28 mouse cellular contexts compared by ENCODE assay signal in the genomic region with DNA sequence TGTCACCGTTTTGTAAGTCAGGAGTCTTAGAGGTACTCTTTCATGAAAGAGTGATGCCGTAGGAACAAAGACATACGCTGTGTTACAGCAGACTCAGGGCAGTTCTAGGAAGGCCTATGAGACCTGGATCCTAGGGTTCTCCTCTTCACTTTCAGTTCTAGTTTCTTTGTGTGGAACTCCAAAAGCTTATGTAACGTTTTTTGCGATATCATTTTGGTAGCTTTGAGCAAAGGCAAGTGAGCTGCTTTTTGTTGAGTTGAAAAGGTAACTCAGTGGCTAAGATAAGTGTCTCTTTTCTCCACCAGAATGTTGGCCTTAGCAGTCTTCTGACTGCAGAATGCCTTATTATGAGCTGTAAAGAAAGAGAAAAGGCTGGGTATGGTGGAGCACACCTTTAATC. TPM values are rescaled to one million over a fixed set of nuclear protein-coding genes. Genes with fewer than 3 reads are reported as not detected.
A peak's percentile ranks its signal among the peaks of the same experiment; 100 is the strongest.
DNase-seq lines count a peak whose midpoint lies in the region; ATAC-seq and TF ChIP-seq lines count a peak whose summit lies in the region.
"Had no signal": no experiment of that assay in that cellular context is flagged by ENCODE, and none has a peak within 500 bp of the region (broad histone marks: within the 10 kb centered on the region; RNA-seq: fewer than 3 reads in every experiment).

No protein-coding gene starts in this region.

- H3K4me3 ChIP-seq in heart, embryonic 11.5 days (ENCODE audit: low read depth, low read length) = no peak overlapping the region
- H3K4me3 ChIP-seq in layer of hippocampus, adult 2 months = no peak overlapping the region
- H3K4me3 ChIP-seq in embryonic fibroblast, embryonic 13.5 days (ENCODE audit: insufficient read depth, low read length) = 0 out of 2 replicates have a peak overlapping the region, but pooled peaks have one; percentile 2
- H3K4me3 ChIP-seq: embryonic facial prominence, embryonic 10.5 days; embryonic facial prominence, embryonic 15.5 days; forebrain, embryonic 15.5 days; left cerebral cortex, adult 2 months; limb, embryonic 12.5 days had no signal

- peaks cover 11% of the 10 kb centered on the region; the same call in 1 of the 2 replicates for H3K4me1 ChIP-seq in heart, embryonic 11.5 days (ENCODE audit: control insufficient read depth, insufficient read depth, low read length)
- H3K4me1 ChIP-seq in embryonic fibroblast, embryonic 13.5 days (ENCODE audit: control insufficient read depth, insufficient read depth, low read length) = peaks cover 5% of the 10 kb centered on the region

- H3K9ac ChIP-seq in heart, embryonic 11.5 days (ENCODE audit: low read depth, low read length) = 0 out of 2 replicates have a peak overlapping the region, but pooled peaks have one; percentile 23
- H3K9ac ChIP-seq: embryonic facial prominence, embryonic 15.5 days; forebrain, embryonic 15.5 days; limb, embryonic 12.5 days; liver, postnatal 0 days had no signal

- no peak for ATAC-seq in heart, embryonic 11.5 days (replicated peaks; ENCODE audit: insufficient number of reproducible peaks, low FRiP score, low TSS enrichment)
- ATAC-seq: activated CD4-positive, CD25-positive, alpha-beta regulatory T cell, adult 4 months; forebrain, embryonic 15.5 days; hindbrain, embryonic 16.5 days; intestine, embryonic 16.5 days; liver, postnatal 0 days had no signal

- H3K36me3 ChIP-seq in heart, embryonic 11.5 days (ENCODE audit: control insufficient read depth, insufficient read depth, low read length) = no peaks in the 10 kb centered on the region
- H3K36me3 ChIP-seq: forebrain, embryonic 15.5 days had no signal

- H3K27ac ChIP-seq in heart, embryonic 11.5 days (ENCODE audit: low read depth, low read length) = no peak overlapping the region
- peak overlapping the region; percentile 23; the same call in 1 of the 2 replicates for H3K27ac ChIP-seq in layer of hippocampus, adult 2 months
- no peak overlapping the region for H3K27ac ChIP-seq in embryonic fibroblast, embryonic 13.5 days (ENCODE audit: insufficient read depth, low read length)
- H3K27ac ChIP-seq: embryonic facial prominence, embryonic 10.5 days; embryonic facial prominence, embryonic 15.5 days; forebrain, embryonic 15.5 days; left cerebral cortex, adult 2 months; limb, embryonic 12.5 days; stomach, postnatal 0 days had no signal

- no peak for TF ChIP-seq CTCF in layer of hippocampus, adult 2 months (conservative IDR thresholded peaks at IDR 0.05)
- no peak for TF ChIP-seq CTCF in embryonic fibroblast, embryonic 13.5 days (IDR thresholded peaks at IDR 0.05; ENCODE audit: borderline replicate concordance, insufficient read depth, low read length)

- no peak for DNase-seq in heart, postnatal 4 days
- DNase-seq in layer of hippocampus, adult 2 months (ENCODE audit: low spot score in 2 of 2) = no peak
- no peak for DNase-seq in layer of hippocampus, postnatal 10 days (ENCODE audit: low spot score in 2 of 2)
- DNase-seq in A20 (ENCODE audit: low read depth, low spot score) = peak; percentile 57
- DNase-seq in spleen, adult 18-20 months = no peak
- DNase-seq: adrenal gland, adult 2 months; B cell, adult 2 months; cerebellum, adult 8-10 months; cerebellum, postnatal 25 days; kidney, adult 8-10 months; kidney, postnatal 10 days; liver, postnatal 0 days; lung, postnatal 36 days; midbrain, embryonic 14.5 days; right cerebral cortex, adult 18-20 months; thymus, postnatal 4 days had no signal

- no peak overlapping the region for H3K4me2 ChIP-seq in heart, embryonic 11.5 days
- H3K4me2 ChIP-seq: embryonic facial prominence, embryonic 15.5 days; forebrain, embryonic 15.5 days; limb, embryonic 12.5 days had no signal

- no peaks in the 10 kb centered on the region for H3K9me3 ChIP-seq in heart, embryonic 11.5 days (replicated peaks; ENCODE audit: control insufficient read depth, low read length)
- H3K9me3 ChIP-seq: embryonic facial prominence, embryonic 10.5 days; embryonic facial prominence, embryonic 15.5 days; forebrain, embryonic 15.5 days; limb, embryonic 12.5 days; megakaryocyte, embryonic 14.5 days had no signal

- 77% methylated on average over 5 of the region's 5 CpGs for WGBS in heart, embryonic 11.5 days (ENCODE audit: insufficient replicate concordance)

- no peak for TF ChIP-seq POLR2A in embryonic fibroblast, embryonic 13.5 days (IDR thresholded peaks at IDR 0.05; ENCODE audit: low read depth, low read length)

- H3K27me3 ChIP-seq in heart, embryonic 11.5 days (ENCODE audit: control insufficient read depth, insufficient read depth, low read length) = no peaks in the 10 kb centered on the region
- H3K27me3 ChIP-seq: embryonic facial prominence, embryonic 15.5 days; forebrain, embryonic 15.5 days; limb, embryonic 12.5 days; megakaryocyte, embryonic 14.5 days had no signal

RNA-seq across cellular contexts. Expression of a gene that starts 3.5 kb away (rescaled TPM):
- 81.2 and 82.3 TPM in 2 replicates for polyA plus RNA-seq in heart, embryonic 11.5 days (2014; fragmentation: Nextera tagmentation; extraction: Ambion mirVana)
- 100 to 1,000 TPM; 111 to 133 TPM for total RNA-seq in heart, postnatal 4 days (2021)
- total RNA-seq in layer of hippocampus, adult 2 months (2021) = 100 to 1,000 TPM; 170 to 176 TPM
- 100 to 1,000 TPM; 132 to 137 TPM for total RNA-seq in layer of hippocampus, postnatal 10 days (2021)
- polyA plus RNA-seq in embryonic fibroblast, embryonic 13.5 days (2011; ENCODE audit: insufficient read length, low read depth, missing spikeins) = 122 and 155 TPM in 2 replicates

RNA-seq across cellular contexts. Expression of a gene that starts 32.8 kb away (rescaled TPM):
- polyA plus RNA-seq in heart, embryonic 11.5 days (2014; fragmentation: Nextera tagmentation; extraction: Ambion mirVana) = 92.4 and 95.9 TPM in 2 replicates
- 10 to 100 TPM; 57.1 to 60.5 TPM for total RNA-seq in heart, postnatal 4 days (2021)
- total RNA-seq in layer of hippocampus, adult 2 months (2021) = 10 to 100 TPM; 64.4 to 69.2 TPM
- 10 to 100 TPM; 75.0 to 81.6 TPM for total RNA-seq in layer of hippocampus, postnatal 10 days (2021)
- 90.7 and 97.2 TPM in 2 replicates for polyA plus RNA-seq in embryonic fibroblast, embryonic 13.5 days (2011; ENCODE audit: insufficient read length, low read depth, missing spikeins)
